Mouse (Mus musculus): ENCODE results near the gene Dnase2a. TPM values are rescaled to one million over a fixed set of nuclear protein-coding genes. Genes with fewer than 3 reads are reported as not detected.

Gene Dnase2a
- polyA plus RNA-seq, 1 experiment, result 9.1 TPM

DNA sequence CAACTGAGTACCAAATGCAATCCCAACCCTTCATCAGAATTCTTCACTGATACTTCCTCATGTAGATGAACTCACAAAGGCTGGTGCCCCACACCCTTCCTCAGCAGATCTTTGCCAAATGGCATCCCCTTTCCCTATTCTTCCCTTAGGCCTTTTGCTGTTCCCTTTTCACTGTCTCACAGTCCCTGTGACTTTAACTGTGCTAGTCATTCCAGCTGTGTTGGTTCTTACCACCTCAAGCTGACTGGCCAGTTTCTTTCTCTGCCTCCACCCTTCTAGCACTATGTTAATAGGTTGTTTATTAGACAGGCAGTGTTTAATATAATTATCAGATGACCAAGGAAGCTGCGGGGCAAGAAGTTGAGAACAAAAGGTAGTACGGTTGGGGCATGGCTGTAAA, 60.3 kb downstream of the Dnase2a start:
- DNase-seq, result no peak
- H3K27me3 ChIP-seq (ENCODE audit: control insufficient read depth, insufficient read depth, low read length), result no peaks in the 10 kb centered on the region
- H3K4me3 ChIP-seq (replicated peaks; ENCODE audit: insufficient read depth, low read depth, low read length), result no peak overlapping the region
- H3K27ac ChIP-seq (ENCODE audit: insufficient read depth, low read length), result no peak overlapping the region; the same call in 1 of the 2 replicates
- H3K4me1 ChIP-seq (ENCODE audit: control insufficient read depth, insufficient read depth, low read length), result peaks cover 5% of the 10 kb centered on the region; the same call in 1 of the 2 replicates
- TF ChIP-seq POLR2A (IDR thresholded peaks at IDR 0.05; ENCODE audit: borderline replicate concordance, insufficient read depth, low read length) (no peak), CTCF (IDR thresholded peaks at IDR 0.05; ENCODE audit: borderline replicate concordance, insufficient read depth, low read depth, low read length) (no peak)
- 42% methylated on average over 2 of the region's 2 CpGs for WGBS

DNA sequence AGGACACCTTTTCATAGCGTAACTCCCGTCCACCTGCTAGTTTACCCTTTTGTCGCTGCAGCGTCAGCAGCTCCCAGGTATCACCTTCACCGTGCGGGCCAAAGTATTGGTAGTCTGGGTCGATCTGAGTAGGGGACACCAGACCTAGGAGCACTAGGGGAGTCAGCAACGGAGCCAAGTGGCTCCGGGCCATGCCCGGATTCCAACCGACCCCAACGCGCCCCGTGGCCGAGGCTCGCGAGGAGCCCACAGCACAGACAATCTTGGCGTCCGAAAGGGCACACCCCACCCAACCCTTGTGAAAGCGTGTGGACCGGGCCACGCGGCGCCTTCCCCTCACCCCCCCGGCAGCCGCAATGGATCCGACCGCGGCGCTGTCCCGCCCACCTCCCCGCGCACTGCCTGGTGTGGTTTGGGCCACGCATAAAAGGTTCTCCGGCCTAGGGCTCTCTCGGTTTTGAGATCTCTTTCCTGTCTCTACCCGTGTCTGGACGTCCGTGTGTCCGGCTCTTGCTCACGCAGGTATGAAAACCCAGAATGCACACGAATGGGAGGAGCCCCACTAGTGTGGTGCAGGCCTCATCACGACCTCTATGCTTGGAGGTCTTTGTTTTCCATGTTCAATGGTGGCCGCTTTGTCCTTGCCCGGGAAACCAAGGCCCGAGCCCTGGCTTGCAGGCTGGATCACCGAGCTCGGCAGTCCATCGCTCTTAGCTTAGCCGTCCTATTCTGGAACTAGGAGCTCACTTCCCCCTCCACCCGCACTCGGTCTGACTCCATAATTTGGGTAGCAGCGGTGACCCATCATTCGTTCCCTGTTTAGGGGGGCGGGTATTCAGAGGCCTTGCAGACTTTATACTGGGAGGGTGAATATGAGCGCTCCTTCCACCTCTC, 61.1 kb downstream of the Dnase2a start, which contains the start of the genes Gm49661, Prdx2 and Rnaseh2a:
Gene Gm49661 (minus strand): TSS at position 193 of the 894 bp plus-strand sequence.
Gene Prdx2 (plus strand): TSS at position 347 of the 894 bp plus-strand sequence.
Gene Rnaseh2a (minus strand): TSS at position 527 of the 894 bp plus-strand sequence.
- under 1% methylated on average over 56 of the region's 56 CpGs for WGBS
- TF ChIP-seq CTCF (IDR thresholded peaks at IDR 0.05; ENCODE audit: borderline replicate concordance, insufficient read depth, low read depth, low read length) (no peak), POLR2A (IDR thresholded peaks at IDR 0.05; ENCODE audit: borderline replicate concordance, insufficient read depth, low read length) (peak; percentile 92; the same call in 1 of the 2 replicates)
- no peaks in the 10 kb centered on the region for H3K27me3 ChIP-seq (ENCODE audit: control insufficient read depth, insufficient read depth, low read length)
- H3K27ac ChIP-seq (ENCODE audit: insufficient read depth, low read length), result peak within 1 kb of the TSS; percentile 60
- H3K4me3 ChIP-seq (replicated peaks; ENCODE audit: insufficient read depth, low read depth, low read length), result peak within 1 kb of the TSS; percentile 90
- peak; percentile 81 to 84 for DNase-seq
- peaks cover 5% of the 10 kb centered on the region; the same call in 1 of the 2 replicates for H3K4me1 ChIP-seq (ENCODE audit: control insufficient read depth, insufficient read depth, low read length)

DNA sequence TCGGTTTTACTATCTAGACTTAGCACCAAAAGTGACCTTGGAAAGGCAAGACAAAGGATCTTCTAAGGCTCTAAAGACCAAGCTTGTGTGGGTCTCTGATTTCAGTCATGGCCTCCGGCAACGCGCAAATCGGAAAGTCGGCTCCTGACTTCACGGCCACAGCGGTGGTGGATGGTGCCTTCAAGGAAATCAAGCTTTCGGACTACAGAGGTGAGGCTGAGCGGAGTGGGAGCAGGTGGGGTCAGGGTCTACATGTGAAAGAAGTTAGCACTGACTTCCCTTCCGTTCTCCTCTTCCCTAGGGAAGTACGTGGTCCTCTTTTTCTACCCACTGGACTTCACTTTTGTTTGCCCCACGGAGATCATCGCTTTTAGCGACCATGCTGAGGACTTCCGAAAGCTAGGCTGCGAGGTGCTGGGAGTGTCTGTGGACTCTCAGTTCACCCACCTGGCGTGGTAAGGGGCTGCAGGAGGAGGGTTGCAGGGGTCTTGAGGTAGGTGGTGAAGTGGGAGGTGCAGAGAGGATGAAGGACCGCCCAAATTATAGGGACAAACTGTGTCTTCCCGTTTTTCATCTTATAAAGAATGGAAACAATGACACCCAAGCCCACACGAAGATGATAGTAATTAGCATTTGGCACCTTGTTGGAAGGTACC, 61.9 kb downstream of the Dnase2a start:
- Histone ChIP-seq H3K27me3 (ENCODE audit: control insufficient read depth, insufficient read depth, low read length) (no peaks in the 10 kb centered on the region), H3K4me3 (replicated peaks; ENCODE audit: insufficient read depth, low read depth, low read length) (peak overlapping the region; percentile 90), H3K27ac (ENCODE audit: insufficient read depth, low read length) (peak overlapping the region; percentile 60), H3K4me1 (ENCODE audit: control insufficient read depth, insufficient read depth, low read length) (peaks cover 2% of the 10 kb centered on the region; the same call in 1 of the 2 replicates)
- TF ChIP-seq POLR2A (IDR thresholded peaks at IDR 0.05; ENCODE audit: borderline replicate concordance, insufficient read depth, low read length) (no peak), CTCF (IDR thresholded peaks at IDR 0.05; ENCODE audit: borderline replicate concordance, insufficient read depth, low read depth, low read length) (no peak)
- 2% methylated on average over 21 of the region's 21 CpGs for WGBS
- no peak for DNase-seq

DNA sequence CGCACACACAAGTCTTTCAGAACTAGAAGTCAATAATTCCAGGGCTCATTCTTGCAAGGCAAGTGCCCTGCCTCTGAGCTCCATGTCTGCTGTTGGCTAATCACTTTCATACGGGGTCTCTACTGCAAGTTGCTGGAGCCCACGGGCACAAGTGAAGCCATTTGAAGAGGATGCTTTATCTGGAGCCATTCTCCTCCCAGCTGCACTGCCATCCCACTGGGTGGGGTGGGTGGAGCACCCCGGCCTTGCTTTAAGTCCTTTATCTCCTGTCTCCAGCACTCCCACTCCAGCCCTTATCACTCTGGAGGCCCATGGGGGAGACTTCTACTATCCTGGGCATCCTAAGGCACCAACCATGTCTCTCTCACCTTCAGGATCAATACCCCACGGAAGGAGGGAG, 62.6 kb downstream of the Dnase2a start:
- Histone ChIP-seq H3K27me3 (ENCODE audit: control insufficient read depth, insufficient read depth, low read length) (no peaks in the 10 kb centered on the region), H3K27ac (ENCODE audit: insufficient read depth, low read length) (no peak overlapping the region), H3K4me1 (ENCODE audit: control insufficient read depth, insufficient read depth, low read length) (peaks cover 2% of the 10 kb centered on the region; the same call in 1 of the 2 replicates), H3K4me3 (replicated peaks; ENCODE audit: insufficient read depth, low read depth, low read length) (peak overlapping the region; percentile 12)
- DNase-seq, result no peak
- TF ChIP-seq POLR2A (IDR thresholded peaks at IDR 0.05; ENCODE audit: borderline replicate concordance, insufficient read depth, low read length) (no peak), CTCF (IDR thresholded peaks at IDR 0.05; ENCODE audit: borderline replicate concordance, insufficient read depth, low read depth, low read length) (no peak)
- WGBS, result 50% methylated on average over 5 of the region's 5 CpGs

Other genes with a start within 250 kb of the Dnase2a start
- 13.9 and 15.1 TPM in 2 replicates for gene Ier2, start 245.7 kb upstream of the Dnase2a start, polyA plus RNA-seq (2012; rRNA removed)
- 144 and 148 TPM in 2 replicates for gene Trmt1, start 222.3 kb upstream of the Dnase2a start, polyA plus RNA-seq (2012; rRNA removed)
- 91.0 and 93.9 TPM in 2 replicates for gene Nacc1, start 220.7 kb upstream of the Dnase2a start, polyA plus RNA-seq (2012; rRNA removed)
- 1.7 TPM in 2 replicates for gene Lyl1, start 207.1 kb upstream of the Dnase2a start, polyA plus RNA-seq (2012; rRNA removed)
- 0.27 and 0.33 TPM in 2 replicates for gene G430095P16Rik, start 185.6 kb upstream of the Dnase2a start, polyA plus RNA-seq (2012; rRNA removed)
- 98.5 and 105 TPM in 2 replicates for gene Nfix, start 108.2 kb upstream of the Dnase2a start, polyA plus RNA-seq (2012; rRNA removed)
- 16.1 and 16.2 TPM in 2 replicates for gene Dand5, start 85.7 kb upstream of the Dnase2a start, polyA plus RNA-seq (2012; rRNA removed)
- gene Gadd45gip1, start 77.0 kb upstream of the Dnase2a start, polyA plus RNA-seq (2012; rRNA removed), result 45.3 and 45.5 TPM in 2 replicates
- gene Rad23a, start 67.9 kb upstream of the Dnase2a start, polyA plus RNA-seq (2012; rRNA removed), result 117 and 120 TPM in 2 replicates
- 343 and 394 TPM in 2 replicates for gene Calr, start 61.6 kb upstream of the Dnase2a start, polyA plus RNA-seq (2012; rRNA removed)
- gene Farsa, start 51.6 kb upstream of the Dnase2a start, polyA plus RNA-seq (2012; rRNA removed), result 69.9 and 72.0 TPM in 2 replicates
- 6.0 and 7.5 TPM in 2 replicates for gene Syce2, start 36.4 kb upstream of the Dnase2a start, polyA plus RNA-seq (2012; rRNA removed)
- gene Gcdh, start 14.6 kb upstream of the Dnase2a start, polyA plus RNA-seq (2012; rRNA removed), result 88.2 and 95.2 TPM in 2 replicates
- 0.31 and 0.41 TPM in 2 replicates for gene Klf1, start 6.6 kb upstream of the Dnase2a start, polyA plus RNA-seq (2012; rRNA removed)
- 115 and 129 TPM in 2 replicates for gene Mast1, start 28.8 kb downstream of the Dnase2a start, polyA plus RNA-seq (2012; rRNA removed)
- 6.8 and 7.9 TPM in 2 replicates for gene Rtbdn, start 38.4 kb downstream of the Dnase2a start, polyA plus RNA-seq (2012; rRNA removed)
- gene Gm49661, start 60.9 kb downstream of the Dnase2a start, polyA plus RNA-seq (2012; rRNA removed), result not detected in 2 replicates
- 345 and 351 TPM in 2 replicates for gene Prdx2, start 61.0 kb downstream of the Dnase2a start, polyA plus RNA-seq (2012; rRNA removed)
- 58.7 and 61.5 TPM in 2 replicates for gene Rnaseh2a, start 61.2 kb downstream of the Dnase2a start, polyA plus RNA-seq (2012; rRNA removed)
- gene Junb, start 70.2 kb downstream of the Dnase2a start, polyA plus RNA-seq (2012; rRNA removed), result 12.8 and 13.5 TPM in 2 replicates
- gene Hook2, start 82.0 kb downstream of the Dnase2a start, polyA plus RNA-seq (2012; rRNA removed), result 14.1 and 14.2 TPM in 2 replicates
- 0.06 and 0.07 TPM in 2 replicates for gene Best2, start 106.0 kb downstream of the Dnase2a start, polyA plus RNA-seq (2012; rRNA removed)
- 291 and 296 TPM in 2 replicates for gene Asna1, start 116.7 kb downstream of the Dnase2a start, polyA plus RNA-seq (2012; rRNA removed)
- gene Trir, start 118.3 kb downstream of the Dnase2a start, polyA plus RNA-seq (2012; rRNA removed), result 138 and 150 TPM in 2 replicates
- 92.0 and 97.9 TPM in 2 replicates for gene Tnpo2, start 128.4 kb downstream of the Dnase2a start, polyA plus RNA-seq (2012; rRNA removed)
- gene Fbxw9, start 151.5 kb downstream of the Dnase2a start, polyA plus RNA-seq (2012; rRNA removed), result 27.7 and 29.3 TPM in 2 replicates
- gene Gm5741, start 159.4 kb downstream of the Dnase2a start, polyA plus RNA-seq (2012; rRNA removed), result 1.3 TPM in 1 of 2 replicates, not detected in the other
- 69.7 and 71.6 TPM in 2 replicates for gene Dhps, start 163.2 kb downstream of the Dnase2a start, polyA plus RNA-seq (2012; rRNA removed)
- gene Wdr83os, start 172.2 kb downstream of the Dnase2a start, polyA plus RNA-seq (2012; rRNA removed), result 98.0 and 102 TPM in 2 replicates
- gene Wdr83, start 172.7 kb downstream of the Dnase2a start, polyA plus RNA-seq (2012; rRNA removed), result 54.4 and 54.9 TPM in 2 replicates
- 34.7 and 35.7 TPM in 2 replicates for gene Man2b1, start 174.7 kb downstream of the Dnase2a start, polyA plus RNA-seq (2012; rRNA removed)
- 4.5 and 4.8 TPM in 2 replicates for gene Zfp791, start 214.5 kb downstream of the Dnase2a start, polyA plus RNA-seq (2012; rRNA removed)
- not detected in 2 replicates for gene Cks1brt, start 243.4 kb downstream of the Dnase2a start, polyA plus RNA-seq (2012; rRNA removed)

Data from cerebellum, adult 2 months (tissue).